8 mouse cellular contexts compared by ENCODE assay signal in genomic region chr7:66689620-66690360, GRCm38 (mm10). TPM values are rescaled to one million over a fixed set of nuclear protein-coding genes. Genes with fewer than 3 reads are reported as not detected.
A peak's percentile ranks its signal among the peaks of the same experiment; 100 is the strongest.
DNase-seq lines count a peak whose midpoint lies in the region; ATAC-seq and TF ChIP-seq lines count a peak whose summit lies in the region.

TSS of gene Lins1 (plus strand) at chr7:66689889.

- no peaks in the 10 kb centered on the region for H3K9me3 ChIP-seq in ES-E14 (ENCODE audit: control insufficient read depth, insufficient read depth, low read depth, low read length)
- no peaks in the 10 kb centered on the region for H3K9me3 ChIP-seq in forebrain, embryonic 15.5 days

- no peak for TF ChIP-seq CTCF in lung, adult 2 months (IDR thresholded peaks at IDR 0.05; ENCODE audit: insufficient read depth, low read length)

- peak within 1 kb of the TSS; percentile 69 for H3K4me2 ChIP-seq in forebrain, embryonic 15.5 days (replicated peaks)

- no peaks in the 10 kb centered on the region for H3K4me1 ChIP-seq in ES-E14 (ENCODE audit: control insufficient read depth in 2 of 2, insufficient read depth in 2 of 2, low read length in 2 of 2, poor library complexity in 1 of 2)
- peaks cover 24% of the 10 kb centered on the region for H3K4me1 ChIP-seq in forebrain, embryonic 15.5 days
- H3K4me1 ChIP-seq in lung, adult 2 months (ENCODE audit: control insufficient read depth, insufficient read depth, low read length), result peaks cover 9% of the 10 kb centered on the region

- peak within 1 kb of the TSS; percentile 92 to 99 for H3K4me3 ChIP-seq in ES-E14 (ENCODE audit: insufficient read depth in 1 of 2, low read depth in 1 of 2, low read length in 2 of 2, poor library complexity in 1 of 2, severe bottlenecking in 1 of 2)
- peak within 1 kb of the TSS; percentile 86 for H3K4me3 ChIP-seq in forebrain, embryonic 15.5 days
- peak within 1 kb of the TSS; percentile 96 for H3K4me3 ChIP-seq in lung, adult 2 months (replicated peaks; ENCODE audit: extremely low read depth, low read depth, low read length)

- peak within 1 kb of the TSS; percentile 33; the same call in 1 of the 2 replicates for H3K27ac ChIP-seq in ES-E14 (ENCODE audit: insufficient read depth, low read depth, low read length, poor library complexity, severe bottlenecking)
- H3K27ac ChIP-seq in forebrain, embryonic 15.5 days (replicated peaks), result peak within 1 kb of the TSS; percentile 95

- peak; percentile 62; the same call in 1 of the 2 replicates for TF ChIP-seq POLR2A in lung, adult 2 months (IDR thresholded peaks at IDR 0.05; ENCODE audit: borderline replicate concordance, extremely low read depth, low read depth, low read length)

- in situ Hi-C loops in ES-E14 (cut with MboI; ENCODE audit: low sequenced_read_pairs in 2 of 2, unreplicated experiment in 2 of 2), result no loop called here

- WGBS in forebrain, embryonic 15.5 days, result under 1% methylated on average over 52 of the region's 52 CpGs
- 1% methylated on average over 52 of the region's 52 CpGs for WGBS in lung, adult 2 months

- peak within 1 kb of the TSS; percentile 86 for H3K9ac ChIP-seq in ES-E14 (ENCODE audit: insufficient read depth, low read depth, low read length, poor library complexity, severe bottlenecking)
- peak within 1 kb of the TSS; percentile 79 for H3K9ac ChIP-seq in forebrain, embryonic 15.5 days (replicated peaks)

- H3K27me3 ChIP-seq in forebrain, embryonic 15.5 days, result no peaks in the 10 kb centered on the region

- peak; percentile 99 for ATAC-seq in forebrain, embryonic 15.5 days (replicated peaks)
- ATAC-seq in neutrophil, adult 5-6 weeks (ENCODE audit: extremely low read depth, insufficient number of reproducible peaks, low FRiP score, poor library complexity, severe bottlenecking), result peak; percentile 97

- peak; percentile 98 for DNase-seq in ES-E14 (ENCODE audit: low read depth, low spot score)
- DNase-seq in cerebellum, adult 11-12 months, result peak; percentile 100
- DNase-seq in heart, postnatal 25 days (ENCODE audit: low spot score), result peak; percentile 99
- peak; percentile 99 for DNase-seq in layer of hippocampus, adult 18-20 months (ENCODE audit: low spot score in 2 of 2)
- DNase-seq in lung, adult 2 months, result peak; percentile 96
- peak; percentile 99 for DNase-seq in thymus, adult 18-20 months

- intact Hi-C loops in heart, postnatal 25 days (cut with DNase I), result loop anchor here (10.0 kb wide), 2 partner anchors 605 to 955 kb away; partner anchors contain the start of genes Lrrc28 and Ttc23

- no peaks in the 10 kb centered on the region for H3K36me3 ChIP-seq in ES-E14 (ENCODE audit: control insufficient read depth, insufficient read depth, low read length, poor library complexity, severe bottlenecking)
- no peaks in the 10 kb centered on the region for H3K36me3 ChIP-seq in forebrain, embryonic 15.5 days

TF ChIP-seq in ES-E14, 5 proteins besides CTCF, POLR2A, EP300 and RAD21:
- TF ChIP-seq CHD2 (IDR thresholded peaks at IDR 0.05; ENCODE audit: low read depth, low read length), result peak; percentile 60; the same call in 1 of the 2 replicates
- no peak for TF ChIP-seq ZC3H11A (IDR thresholded peaks at IDR 0.05; ENCODE audit: borderline replicate concordance, low read depth, low read length)
- TF ChIP-seq MAFK (IDR thresholded peaks at IDR 0.05; ENCODE audit: insufficient read depth, low read depth, low read length), result no peak

RNA-seq across cellular contexts. Expression of gene Lins1, which starts in this region (rescaled TPM):
- total RNA-seq in ES-E14 (2012; rRNA removed), result 8.7 and 11.3 TPM in 2 replicates
- 21.4 and 24.1 TPM in 2 replicates for polyA plus RNA-seq in forebrain, embryonic 15.5 days (2015; fragmentation: Nextera tagmentation; extraction: Ambion mirVana)
- 1 to 10 TPM; 3.4 to 4.3 TPM for total RNA-seq in heart, postnatal 25 days (2021)
- 10 to 100 TPM in 1 of 2 experiments, 1 to 10 TPM in 1; 8.9 to 10.4 TPM for total RNA-seq in layer of hippocampus, adult 18-20 months (2021)
- 5.5 and 7.3 TPM in 2 replicates for polyA plus RNA-seq in lung, adult 2 months (2012; rRNA removed)
- 19.7 and 22.0 TPM in 2 replicates for total RNA-seq in neutrophil, adult 5-6 weeks (2017)

Comparison
In these comparisons a context has a peak if more than half of its experiments do, and no peak if none do; other contexts are left out.
1. Peak in every context shown above with its lines: DNase-seq, ATAC-seq, H3K4me3 ChIP-seq and H3K27ac ChIP-seq.